8 mouse cellular contexts compared by ENCODE assay signal in genomic region chr2:30471795-30472720, GRCm38 (mm10). TPM values are rescaled to one million over a fixed set of nuclear protein-coding genes. Genes with fewer than 3 reads are reported as not detected.
DNase-seq lines count a peak whose midpoint lies in the region; ATAC-seq lines count a peak whose summit lies in the region.

No protein-coding gene starts in this region.

- peak overlapping the region; percentile 88 for H3K4me3 ChIP-seq in heart, embryonic 15.5 days
- peak overlapping the region; percentile 55 for H3K4me3 ChIP-seq in liver, embryonic 15.5 days (replicated peaks)
- H3K4me3 ChIP-seq in neural tube, embryonic 12.5 days = peak overlapping the region; percentile 89

- peaks cover 10% of the 10 kb centered on the region; the same call in 1 of the 2 replicates for H3K27me3 ChIP-seq in heart, embryonic 15.5 days
- peaks cover 97% of the 10 kb centered on the region for H3K27me3 ChIP-seq in liver, embryonic 15.5 days
- 0 out of 2 replicates have a peak, but pooled peaks cover 13% of the 10 kb centered on the region for H3K27me3 ChIP-seq in neural tube, embryonic 12.5 days (replicated peaks)

- under 1% methylated on average over 47 of the region's 51 CpGs for WGBS in heart, embryonic 15.5 days
- under 1% methylated on average over 47 of the region's 51 CpGs for WGBS in liver, embryonic 15.5 days (ENCODE audit: insufficient replicate concordance)
- under 1% methylated on average over 46 of the region's 51 CpGs for WGBS in neural tube, embryonic 12.5 days

- no peaks in the 10 kb centered on the region for H3K36me3 ChIP-seq in heart, embryonic 15.5 days
- H3K36me3 ChIP-seq in liver, embryonic 15.5 days (replicated peaks) = no peaks in the 10 kb centered on the region
- H3K36me3 ChIP-seq in neural tube, embryonic 12.5 days = no peaks in the 10 kb centered on the region

- peak; percentile 62 for ATAC-seq in heart, embryonic 15.5 days (replicated peaks; ENCODE audit: insufficient number of reproducible peaks, insufficient read depth, low FRiP score, low read depth)
- ATAC-seq in liver, embryonic 15.5 days (ENCODE audit: insufficient read depth) = no peak
- ATAC-seq in neural tube, embryonic 12.5 days (ENCODE audit: low FRiP score, low read depth) = no peak

- H3K4me2 ChIP-seq in heart, embryonic 15.5 days = peak overlapping the region; percentile 93
- peak overlapping the region; percentile 72 for H3K4me2 ChIP-seq in liver, embryonic 15.5 days
- peak overlapping the region; percentile 94 for H3K4me2 ChIP-seq in neural tube, embryonic 12.5 days (replicated peaks)

- no peaks in the 10 kb centered on the region for H3K9me3 ChIP-seq in heart, embryonic 15.5 days (replicated peaks)
- H3K9me3 ChIP-seq in liver, embryonic 15.5 days (replicated peaks) = no peaks in the 10 kb centered on the region
- H3K9me3 ChIP-seq in neural tube, embryonic 12.5 days = no peaks in the 10 kb centered on the region

- peak overlapping the region; percentile 93 for H3K27ac ChIP-seq in heart, embryonic 15.5 days
- H3K27ac ChIP-seq in liver, embryonic 15.5 days (replicated peaks) = peak overlapping the region; percentile 68
- H3K27ac ChIP-seq in neural tube, embryonic 12.5 days = peak overlapping the region; percentile 84

- peak; percentile 96 for DNase-seq in 416B (ENCODE audit: low read depth)
- DNase-seq in adrenal gland, postnatal 10 days = peak; percentile 85
- peak; percentile 81 for DNase-seq in fibroblast of lung, adult 2 months (ENCODE audit: low read depth)
- peak; percentile 95 for DNase-seq in kidney, postnatal 14 days
- peak; percentile 84 for DNase-seq in testis, postnatal 10 days (ENCODE audit: low spot score)

- peaks cover 39% of the 10 kb centered on the region for H3K4me1 ChIP-seq in heart, embryonic 15.5 days (replicated peaks)
- peaks cover 40% of the 10 kb centered on the region for H3K4me1 ChIP-seq in liver, embryonic 15.5 days (replicated peaks)
- H3K4me1 ChIP-seq in neural tube, embryonic 12.5 days = peaks cover 36% of the 10 kb centered on the region

- peak overlapping the region; percentile 91 for H3K9ac ChIP-seq in heart, embryonic 15.5 days
- H3K9ac ChIP-seq in liver, embryonic 15.5 days = peak overlapping the region; percentile 47; the same call in 1 of the 2 replicates
- peak overlapping the region; percentile 97 for H3K9ac ChIP-seq in neural tube, embryonic 12.5 days

RNA-seq across cellular contexts. Expression of gene Ier5l, which starts 2.0 kb away (rescaled TPM):
- total RNA-seq in adrenal gland, postnatal 10 days (2021) = 1 to 10 TPM; 5.9 to 8.4 TPM
- polyA plus RNA-seq in heart, embryonic 15.5 days (2015; fragmentation: Nextera tagmentation; extraction: Ambion mirVana) = 1.7 and 2.0 TPM in 2 replicates
- 0.06 and 0.16 TPM in 2 replicates for polyA plus RNA-seq in liver, embryonic 15.5 days (2015; fragmentation: Nextera tagmentation; extraction: Ambion mirVana)
- polyA plus RNA-seq in neural tube, embryonic 12.5 days (2016; fragmentation: Nextera tagmentation; extraction: Ambion mirVana) = 5.7 and 5.8 TPM in 2 replicates

RNA-seq across cellular contexts. Expression of gene Ptpa, which starts 56.2 kb away (rescaled TPM):
- 100 to 1,000 TPM; 152 to 170 TPM for total RNA-seq in adrenal gland, postnatal 10 days (2021)
- polyA plus RNA-seq in heart, embryonic 15.5 days (2015; fragmentation: Nextera tagmentation; extraction: Ambion mirVana) = 102 and 119 TPM in 2 replicates
- 129 and 141 TPM in 2 replicates for polyA plus RNA-seq in liver, embryonic 15.5 days (2015; fragmentation: Nextera tagmentation; extraction: Ambion mirVana)
- polyA plus RNA-seq in neural tube, embryonic 12.5 days (2016; fragmentation: Nextera tagmentation; extraction: Ambion mirVana) = 129 and 135 TPM in 2 replicates

RNA-seq across cellular contexts. Expression of gene Crat, which starts 56.4 kb away (rescaled TPM):
- 100 to 1,000 TPM; 317 to 355 TPM for total RNA-seq in adrenal gland, postnatal 10 days (2021)
- polyA plus RNA-seq in heart, embryonic 15.5 days (2015; fragmentation: Nextera tagmentation; extraction: Ambion mirVana) = 108 and 109 TPM in 2 replicates
- polyA plus RNA-seq in liver, embryonic 15.5 days (2015; fragmentation: Nextera tagmentation; extraction: Ambion mirVana) = 24.3 and 29.0 TPM in 2 replicates
- 26.0 and 27.7 TPM in 2 replicates for polyA plus RNA-seq in neural tube, embryonic 12.5 days (2016; fragmentation: Nextera tagmentation; extraction: Ambion mirVana)

Comparison
In these comparisons a context has a peak if more than half of its experiments do, and no peak if none do; other contexts are left out.
1. H3K9ac ChIP-seq: peak in every context shown above with its lines; median percentile 97 in neural tube, embryonic 12.5 days; 91 in heart, embryonic 15.5 days; 47 in liver, embryonic 15.5 days.